Mouse (Mus musculus) large intestine, adult 2 months (tissue): Measurements from ENCODE around the gene Coil. TPM values are rescaled to one million over a fixed set of nuclear protein-coding genes. Genes with fewer than 3 reads are reported as not detected.
"Not testable (repeated sequence)": the region's sequence is repeated elsewhere in the genome, so short reads cannot be mapped to it uniquely, and the experiment has no call there.

Source experiments
- DNase-seq: peaks from one replicate; pipeline ENCODE4 v3.0.0-alpha.2; 2012; ENCODE audit warnings: low read depth, low spot score
- WGBS: fragments of 180-500 bp; shearing (Covaris S2); methylation state at CpG from one replicate; pipeline ENCODE4 v1.1.7; 2018; 5-methylcytosine and 5-hydroxymethylcytosine counted together
- polyA plus RNA-seq: library from polyadenylated mRNA; depleted of rRNA; stranded (reverse); fragments of >200 nt; gene quantifications from 2 replicates; pipeline ENCODE4 v1.2.3, GENCODE M21; 2012

The Coil gene
- polyA plus RNA-seq, 1 experiment = 2.5 TPM

- DNase-seq = no peak
- 71% methylated on average over 3 of the region's 3 CpGs for WGBS
Observed at GRCm38 (mm10) chr11:88958851-88959250, 11.2 kb upstream of the Coil start.

- 87% methylated on average over 3 of the region's 3 CpGs for WGBS
- no peak for DNase-seq
Observed at GRCm38 (mm10) chr11:88966881-88967361, 3.1 kb upstream of the Coil start, which contains the start of gene Elobl. Gene Elobl (minus strand): TSS chr11:88966931.

GRCm38 (mm10) chr11:88973776-88974701 is 4.0 kb downstream of the Coil start:
- DNase-seq = peak; percentile 81
- WGBS = 1% methylated on average over 62 of the region's 62 CpGs

- DNase-seq = no peak
- 95% methylated on average over 2 of the region's 2 CpGs for WGBS
Observed at GRCm38 (mm10) chr11:88976320-88976719, 6.3 kb downstream of the Coil start.

GRCm38 (mm10) chr11:88977188-88977587 is 7.1 kb downstream of the Coil start:
- WGBS = 93% methylated on average over 5 of the region's 5 CpGs
- DNase-seq = no peak

- no peak for DNase-seq
- WGBS = 81% methylated on average over 8 of the region's 8 CpGs
Observed at GRCm38 (mm10) chr11:88981337-88981736, 11.3 kb downstream of the Coil start.

- DNase-seq = no peak
- WGBS = 85% methylated on average over 10 of the region's 10 CpGs
Observed at GRCm38 (mm10) chr11:88986616-88987015, 16.6 kb downstream of the Coil start.

GRCm38 (mm10) chr11:88988956-88989355 is 18.9 kb downstream of the Coil start:
- DNase-seq = no peak
- 76% methylated on average over 5 of the region's 5 CpGs for WGBS

GRCm38 (mm10) chr11:88989530-88989929 is 19.5 kb downstream of the Coil start:
- 56% methylated on average over 5 of the region's 5 CpGs for WGBS
- DNase-seq = no peak

GRCm38 (mm10) chr11:88993186-88993585 is 23.1 kb downstream of the Coil start:
- no peak for DNase-seq
- 51% methylated on average over 7 of the region's 7 CpGs for WGBS

- WGBS = 19% methylated on average over 5 of the region's 5 CpGs
- no peak for DNase-seq
Observed at GRCm38 (mm10) chr11:88993625-88994024, 23.6 kb downstream of the Coil start.

- no peak for DNase-seq
- 85% methylated on average over 7 of the region's 7 CpGs for WGBS
Observed at GRCm38 (mm10) chr11:88994492-88994891, 24.4 kb downstream of the Coil start.

- no peak for DNase-seq
- WGBS = 42% methylated on average over 2 of the region's 2 CpGs
Observed at GRCm38 (mm10) chr11:88995616-88996015, 25.6 kb downstream of the Coil start.

GRCm38 (mm10) chr11:88996427-88996826 is 26.4 kb downstream of the Coil start:
- peak; percentile 95 for DNase-seq
- WGBS = 25% methylated on average over 7 of the region's 7 CpGs

GRCm38 (mm10) chr11:88997343-88997742 is 27.3 kb downstream of the Coil start:
- DNase-seq = not testable (repeated sequence)

GRCm38 (mm10) chr11:88998406-88998805 is 28.4 kb downstream of the Coil start:
- no peak for DNase-seq
- 45% methylated on average over 3 of the region's 3 CpGs for WGBS

More at GRCm38 (mm10) chr11:88997343-88997742, 27.3 kb downstream of the Coil start:
- WGBS = 79% methylated on average over 5 of the region's 5 CpGs

- under 1% methylated on average over 48 of the region's 48 CpGs for WGBS
- peak; percentile 95 for DNase-seq
Observed at GRCm38 (mm10) chr11:88998974-88999722, 29.1 kb downstream of the Coil start, which contains the start of gene Trim25. Gene Trim25 (plus strand): TSS chr11:88999376.

- no peak for DNase-seq
- WGBS = 5% methylated on average over 33 of the region's 33 CpGs
Observed at GRCm38 (mm10) chr11:88999723-89000526, 29.9 kb downstream of the Coil start.

- DNase-seq = no peak
Observed at GRCm38 (mm10) chr11:89000527-89000819, 30.4 kb downstream of the Coil start.

- WGBS = 87% methylated on average over 7 of the region's 7 CpGs
Observed at GRCm38 (mm10) chr11:89001569-89001968, 31.5 kb downstream of the Coil start.

More at GRCm38 (mm10) chr11:89001569-89001968, 31.5 kb downstream of the Coil start:
- DNase-seq = no peak
